Mouse (Mus musculus): ENCODE results near the gene Abca8a. TPM values are rescaled to one million over a fixed set of nuclear protein-coding genes. Genes with fewer than 3 reads are reported as not detected.

Abca8a gene
- total RNA-seq (2021) (10 to 100 TPM; 36.7 to 51.1 TPM), polyA plus RNA-seq (2012; rRNA removed) (2.5 and 2.6 TPM in 2 replicates)
- long read RNA-seq, full-length matches to known transcripts, result 2 of 10 reads
- long read RNA-seq, partial matches to known transcripts, result 6 of 10 reads
- long read RNA-seq, other reads (novel, unspliced or antisense), result 2 of 10 reads

- peak; percentile 30 for DNase-seq
Observed at GRCm38 (mm10) chr11:110095858-110096257, at the start of gene Abca8a. Gene Abca8a, minus strand, starts transcription at chr11:110095978.

- no peak for DNase-seq
Observed at GRCm38 (mm10) chr11:110145421-110145820, 49.6 kb upstream of the Abca8a start.

- peak; percentile 14 for DNase-seq
Observed at GRCm38 (mm10) chr11:110130760-110131159, 35.0 kb upstream of the Abca8a start.

GRCm38 (mm10) chr11:110111137-110111536 is 15.4 kb upstream of the Abca8a start:
- DNase-seq, result no peak

- no peak for DNase-seq
Observed at GRCm38 (mm10) chr11:110101437-110101836, 5.7 kb upstream of the Abca8a start.

GRCm38 (mm10) chr11:110098901-110099300 is 3.1 kb upstream of the Abca8a start:
- DNase-seq, result no peak

GRCm38 (mm10) chr11:110097465-110097864 is 1.7 kb upstream of the Abca8a start:
- DNase-seq, result peak; percentile 3

GRCm38 (mm10) chr11:110094846-110095380 is 865 bp downstream of the Abca8a start:
- peak; percentile 45 for DNase-seq

- peak; percentile 64 for DNase-seq
Observed at GRCm38 (mm10) chr11:110094236-110094635, 1.5 kb downstream of the Abca8a start.

- DNase-seq, result peak; percentile 3
Observed at GRCm38 (mm10) chr11:110091328-110091727, 4.5 kb downstream of the Abca8a start.

GRCm38 (mm10) chr11:110072158-110072557 is 23.6 kb downstream of the Abca8a start:
- no peak for DNase-seq

GRCm38 (mm10) chr11:110061032-110061431 is 34.7 kb downstream of the Abca8a start:
- DNase-seq, result no peak

- DNase-seq, result no peak
Observed at GRCm38 (mm10) chr11:110060127-110060526, 35.7 kb downstream of the Abca8a start.

GRCm38 (mm10) chr11:110053681-110054080 is 42.1 kb downstream of the Abca8a start:
- no peak for DNase-seq

GRCm38 (mm10) chr11:110037795-110038194 is 58.0 kb downstream of the Abca8a start:
- DNase-seq, result peak; percentile 56

GRCm38 (mm10) chr11:110028913-110029695 is 66.7 kb downstream of the Abca8a start:
- peak; percentile 17 for DNase-seq

GRCm38 (mm10) chr11:110010836-110011546 is 84.8 kb downstream of the Abca8a start:
- DNase-seq, result no peak

GRCm38 (mm10) chr11:109995624-109996023 is 100.2 kb downstream of the Abca8a start, which contains the start of gene Abca8b:
Gene Abca8b, minus strand, starts transcription at chr11:109995845.
- peak; percentile 88 for DNase-seq

- DNase-seq, result peak; percentile 14
Observed at GRCm38 (mm10) chr11:109995013-109995412, 100.8 kb downstream of the Abca8a start.

GRCm38 (mm10) chr11:109994014-109994413 is 101.8 kb downstream of the Abca8a start:
- no peak for DNase-seq

- no peak for DNase-seq
Observed at GRCm38 (mm10) chr11:109991270-109991669, 104.5 kb downstream of the Abca8a start.

- DNase-seq, result no peak
Observed at GRCm38 (mm10) chr11:109990256-109990655, 105.5 kb downstream of the Abca8a start.

- no peak for DNase-seq
Observed at GRCm38 (mm10) chr11:109988164-109988563, 107.6 kb downstream of the Abca8a start.

Measured in adrenal gland, adult 2 months (tissue).